Mouse (Mus musculus): ENCODE data around the gene Sec1. TPM values are rescaled to one million over a fixed set of nuclear protein-coding genes. Genes with fewer than 3 reads are reported as not detected.
A peak's percentile ranks its signal among the peaks of the same experiment; 100 is the strongest.

Gene Sec1
- total RNA-seq, 2 experiments from 2014 or later: not detected

DNA sequence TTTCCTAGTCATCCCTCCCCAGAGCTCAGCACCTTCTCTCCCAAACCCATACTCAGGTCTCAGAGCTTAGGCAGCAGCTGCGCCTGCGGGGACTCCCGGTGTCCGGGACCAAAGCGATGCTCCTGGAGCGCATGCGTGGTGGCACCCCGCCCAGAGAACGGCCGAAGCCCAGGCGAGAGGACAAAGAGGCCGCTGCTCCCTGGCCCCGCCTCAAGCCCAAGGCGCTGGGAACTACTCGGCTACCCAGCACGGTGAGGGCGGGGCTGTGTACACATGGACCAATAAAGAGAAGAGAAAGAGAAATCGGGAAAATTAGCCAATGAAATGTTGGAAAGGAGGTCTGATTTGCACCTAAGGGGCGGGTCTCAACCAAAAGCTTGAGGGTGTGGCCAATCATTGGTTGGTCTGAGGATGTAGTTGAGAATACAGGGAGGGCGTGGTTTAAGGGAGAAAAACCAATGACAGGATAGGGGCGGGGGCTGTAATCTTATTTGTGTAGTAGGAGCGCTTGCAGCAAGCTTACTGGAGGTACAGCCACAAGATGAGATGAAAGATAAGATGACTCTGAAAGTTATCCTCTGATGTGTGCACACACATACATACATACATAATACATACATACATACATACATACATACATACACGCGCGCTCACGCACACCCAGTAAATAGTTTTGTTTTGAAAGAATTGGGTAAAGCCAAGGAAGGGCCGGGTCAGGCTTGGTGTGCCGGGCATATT, 50.6 kb downstream of the Sec1 start:
- ATAC-seq (ENCODE audit: poor library complexity, severe bottlenecking): peak; percentile 95

DNA sequence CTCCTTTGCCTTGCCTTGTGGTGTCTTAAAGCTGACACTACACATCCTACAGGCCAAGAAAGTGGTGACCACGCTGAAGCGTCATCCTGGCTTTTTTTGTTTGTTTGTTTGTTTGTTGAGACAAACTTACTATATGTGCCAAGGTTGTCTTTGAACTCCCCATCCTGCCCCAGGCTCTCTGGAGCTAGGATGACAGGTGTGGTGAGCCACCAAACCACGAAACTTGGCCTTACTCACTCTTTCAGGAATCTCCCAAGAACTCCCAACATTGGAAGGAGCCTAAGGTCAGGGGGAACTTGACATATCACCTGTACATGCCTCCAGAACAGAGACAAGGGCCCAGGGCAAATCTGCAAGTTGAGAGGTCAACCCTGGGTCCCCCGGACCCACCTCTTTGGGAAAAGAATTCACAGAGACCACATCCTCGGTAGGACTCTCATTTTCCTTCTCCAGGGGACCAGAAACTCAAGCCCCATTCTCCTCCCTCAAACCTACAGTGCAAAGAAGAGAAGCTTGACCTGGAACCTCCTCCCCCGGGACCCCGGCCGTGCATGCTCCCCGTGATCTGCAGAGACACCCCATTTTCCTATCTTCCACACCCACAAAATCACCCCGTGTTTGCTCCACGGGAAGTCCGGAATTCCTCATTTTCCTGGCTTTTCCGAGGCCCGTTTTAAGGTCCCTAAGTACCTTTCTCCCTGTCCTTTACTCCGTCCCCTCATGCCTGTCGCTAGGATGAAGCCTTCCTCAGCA, 51.5 kb downstream of the Sec1 start:
- no peak for ATAC-seq (ENCODE audit: poor library complexity, severe bottlenecking)

DNA sequence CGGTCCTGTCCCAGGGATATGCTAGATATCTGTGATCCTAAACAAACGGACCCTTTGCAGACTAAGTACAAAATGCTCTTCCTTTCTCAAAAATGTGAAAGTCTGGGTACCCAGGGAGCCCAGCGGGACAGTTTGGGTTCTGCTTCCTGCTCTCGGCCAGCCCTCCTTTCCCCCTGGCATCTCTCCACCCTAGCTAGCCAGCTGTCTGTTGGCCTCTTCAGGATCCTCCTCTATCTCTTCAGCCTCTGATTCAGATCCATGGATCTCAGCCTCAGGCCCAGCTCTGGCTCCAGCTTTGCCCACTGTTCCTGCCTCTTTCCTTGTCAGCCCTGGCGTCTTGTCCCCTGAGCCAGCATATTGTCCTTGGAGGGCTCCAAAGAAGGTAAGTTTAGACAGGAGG, 52.1 kb downstream of the Sec1 start:
- no peak for ATAC-seq (ENCODE audit: poor library complexity, severe bottlenecking)

DNA sequence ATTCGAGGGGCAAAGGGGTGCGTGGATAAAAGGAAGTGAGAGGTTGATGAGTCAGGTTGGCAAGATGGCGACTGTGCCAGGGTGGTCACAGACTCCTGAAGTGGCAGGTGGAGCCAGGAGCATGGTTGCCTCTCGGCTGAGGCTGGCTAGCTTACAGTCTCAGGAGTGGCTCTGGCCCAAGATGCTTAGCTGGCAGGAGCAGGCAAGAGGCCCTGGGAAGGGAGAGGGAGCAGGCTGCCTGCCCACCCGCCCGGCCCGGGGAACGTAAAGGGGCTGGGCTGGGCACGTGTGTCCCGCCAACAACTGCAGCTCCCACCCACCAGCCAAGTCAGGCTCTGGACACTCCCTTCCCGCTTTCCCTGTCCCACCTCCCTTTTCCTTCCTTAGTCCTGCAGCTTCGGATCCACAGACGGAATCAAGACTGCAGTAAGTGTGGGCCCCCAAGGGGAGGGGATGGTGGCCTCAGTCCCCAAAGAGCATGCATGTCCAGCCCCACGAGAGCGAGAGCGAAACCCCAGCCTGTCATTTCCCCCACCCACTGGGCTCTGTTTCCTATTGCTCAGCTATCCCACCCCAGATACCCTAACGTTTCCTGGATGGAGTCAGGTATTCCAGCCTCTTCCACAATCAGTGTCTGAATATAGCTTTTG, 52.7 kb downstream of the Sec1 start:
- ATAC-seq (ENCODE audit: poor library complexity, severe bottlenecking): no peak

DNA sequence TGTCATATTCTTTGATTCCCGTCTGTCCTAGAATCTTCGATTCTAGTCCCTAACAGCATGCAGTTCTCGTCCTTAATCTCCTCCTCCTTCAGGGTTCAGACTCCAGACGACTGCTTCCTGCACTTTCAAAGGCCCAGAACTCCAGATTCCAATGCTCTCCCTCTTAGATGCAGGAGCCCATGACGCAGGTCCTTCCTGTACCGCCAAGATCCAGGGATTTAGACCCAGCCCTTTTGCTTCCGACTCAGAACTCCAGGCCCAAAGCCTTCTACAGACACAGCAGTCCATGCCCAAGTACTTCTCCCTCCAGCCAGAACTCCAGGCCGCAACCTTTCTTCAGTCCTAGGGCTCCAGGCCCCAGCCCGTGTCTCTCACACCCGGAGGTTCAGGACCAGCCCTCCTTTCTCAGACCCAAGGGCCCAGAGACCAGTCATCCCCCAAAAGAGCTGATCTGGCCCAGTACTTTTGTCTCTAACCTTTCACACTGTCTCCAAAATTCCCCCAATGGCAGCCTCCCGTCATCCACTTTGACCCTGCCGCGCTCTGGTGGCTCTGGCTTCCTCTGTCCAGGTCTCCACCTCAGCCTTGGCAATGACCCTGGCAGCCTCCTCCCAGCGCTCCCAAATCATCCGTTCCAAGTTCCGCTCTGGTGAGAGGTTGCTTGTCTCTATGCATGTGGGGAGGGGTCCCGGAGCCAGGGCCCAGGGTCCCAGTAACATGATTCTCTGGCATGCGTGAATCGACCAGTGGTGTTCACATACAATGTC, 53.8 kb downstream of the Sec1 start:
- ATAC-seq (ENCODE audit: poor library complexity, severe bottlenecking): no peak

GRCm38 (mm10) chr7:45639561-45640027, 54.6 kb downstream of the Sec1 start, which contains the start of gene Mamstr:
Mamstr (plus strand) TSS chr7:45639977.
- ATAC-seq (ENCODE audit: poor library complexity, severe bottlenecking): no peak

GRCm38 (mm10) chr7:45638623-45639401, 55.4 kb downstream of the Sec1 start:
- no peak for ATAC-seq (ENCODE audit: poor library complexity, severe bottlenecking)

GRCm38 (mm10) chr7:45637710-45638109, 56.5 kb downstream of the Sec1 start:
- no peak for ATAC-seq (ENCODE audit: poor library complexity, severe bottlenecking)

- ATAC-seq (ENCODE audit: poor library complexity, severe bottlenecking): no peak
Observed at GRCm38 (mm10) chr7:45635711-45636688, 58.2 kb downstream of the Sec1 start.

GRCm38 (mm10) chr7:45634946-45635681, 59.1 kb downstream of the Sec1 start:
- peak; percentile 96 for ATAC-seq (ENCODE audit: poor library complexity, severe bottlenecking)

DNA sequence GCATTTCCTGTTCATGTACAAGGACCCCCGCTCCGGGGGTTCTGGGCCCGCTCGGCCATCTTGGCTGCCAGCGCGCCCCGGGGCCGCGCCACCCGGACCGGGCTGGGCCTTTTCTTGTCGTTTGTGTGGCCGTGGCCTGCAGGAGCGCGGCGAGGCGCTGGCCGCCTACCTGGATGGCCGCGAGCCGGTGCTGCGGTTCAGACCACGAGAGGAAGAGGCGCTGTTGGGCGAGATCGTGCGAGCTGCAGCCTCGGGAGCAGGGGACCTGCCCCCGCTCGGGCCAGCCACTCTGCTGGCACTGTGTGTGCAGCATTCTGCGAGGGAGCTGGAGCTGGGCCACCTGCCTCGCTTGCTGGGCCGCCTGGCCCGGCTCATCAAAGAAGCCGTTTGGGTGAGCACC, 61.7 kb downstream of the Sec1 start:
- ATAC-seq (ENCODE audit: poor library complexity, severe bottlenecking): no peak

GRCm38 (mm10) chr7:45630064-45630907, 63.9 kb downstream of the Sec1 start:
- ATAC-seq (ENCODE audit: poor library complexity, severe bottlenecking): no peak

DNA sequence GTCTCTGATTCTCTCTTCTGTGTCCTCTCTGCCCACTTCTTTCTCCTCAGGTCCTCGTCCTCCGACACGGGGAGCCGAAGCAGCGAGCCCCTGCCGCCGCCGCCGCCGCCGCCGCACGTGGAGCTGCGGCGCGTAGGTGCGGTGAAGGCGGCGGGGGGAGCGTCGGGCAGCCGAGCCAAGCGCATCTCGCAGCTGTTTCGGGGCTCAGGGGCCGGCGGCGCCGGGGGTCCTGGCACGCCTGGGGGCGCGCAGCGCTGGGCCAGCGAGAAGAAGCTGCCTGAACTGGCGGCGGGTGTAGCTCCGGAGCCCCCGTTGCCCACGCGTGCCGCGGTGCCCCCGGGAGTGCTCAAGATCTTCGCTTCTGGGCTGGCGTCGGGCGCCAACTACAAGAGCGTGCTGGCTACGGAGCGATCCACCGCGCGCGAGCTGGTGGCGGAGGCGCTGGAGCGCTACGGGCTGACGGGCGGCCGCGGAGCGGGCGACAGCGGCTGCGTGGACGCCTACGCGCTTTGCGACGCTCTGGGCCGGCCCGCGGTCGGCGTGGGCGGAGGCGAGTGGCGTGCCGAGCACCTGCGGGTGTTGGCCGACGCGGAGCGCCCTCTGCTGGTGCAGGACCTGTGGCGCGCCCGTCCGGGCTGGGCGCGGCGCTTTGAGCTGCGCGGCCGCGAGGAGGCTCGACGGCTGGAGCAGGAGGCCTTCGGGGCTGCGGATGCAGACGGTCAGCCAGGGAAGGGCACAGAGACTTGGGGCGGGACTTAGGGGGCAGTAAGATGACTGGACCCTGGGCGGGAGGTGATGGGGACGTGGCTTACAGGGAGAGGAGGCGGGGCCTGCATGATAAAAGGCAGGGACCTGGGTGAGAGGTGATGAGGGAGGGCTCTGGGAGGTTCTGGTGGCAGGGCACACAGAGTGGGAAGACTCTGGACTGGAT, 65.6 kb downstream of the Sec1 start:
- ATAC-seq (ENCODE audit: poor library complexity, severe bottlenecking): peak; percentile 99

Measured in megakaryocyte, adult 5-6 weeks (primary cell).